Mouse (Mus musculus): ENCODE measurements around the gene Sephs2. TPM values are rescaled to one million over a fixed set of nuclear protein-coding genes. Genes with fewer than 3 reads are reported as not detected.
A peak's percentile ranks its signal among the peaks of the same experiment; 100 is the strongest.

Gene Sephs2
- polyA plus RNA-seq, 1 experiment = 125 TPM

DNA sequence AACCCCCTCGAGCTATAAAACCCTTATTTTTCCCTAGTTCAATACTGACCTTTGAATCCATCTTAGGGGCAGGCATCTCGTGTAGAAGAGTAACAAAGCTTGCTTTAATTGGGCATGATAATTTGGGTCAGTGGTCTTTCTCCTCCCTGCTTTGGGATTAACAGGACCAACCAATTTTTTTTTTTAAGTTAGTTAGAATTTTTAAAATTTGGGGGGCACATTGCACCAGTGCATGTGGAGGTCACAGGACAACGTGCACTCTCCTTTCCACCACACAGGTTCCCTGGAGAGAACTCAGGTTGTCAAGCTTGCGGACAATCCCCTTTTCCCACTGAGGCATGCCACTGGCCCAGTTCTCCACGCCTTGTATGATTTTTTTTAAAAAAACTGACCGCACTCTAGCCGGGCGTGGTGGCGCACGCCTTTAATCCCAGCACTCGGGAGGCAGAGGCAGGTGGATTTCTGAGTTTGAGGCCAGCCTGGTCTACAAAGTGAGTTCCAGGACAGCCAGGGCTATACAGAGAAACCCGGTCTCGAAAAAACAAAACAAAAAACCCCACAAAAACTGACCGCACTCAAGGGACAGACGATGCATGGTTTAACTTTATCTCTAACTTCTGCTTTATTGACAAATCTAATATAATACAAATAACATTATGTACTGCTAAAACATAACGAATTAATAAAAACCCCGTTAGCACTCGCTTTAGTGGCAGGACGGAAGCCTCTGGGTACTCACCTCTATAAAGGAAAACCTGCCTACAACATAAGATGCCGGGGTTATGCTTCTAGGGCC, 41.8 kb downstream of the Sephs2 start:
- H3K4me3 ChIP-seq (ENCODE audit: insufficient read depth, low read depth, low read length) = peak overlapping the region; percentile 97
- peak overlapping the region; percentile 80 for H3K27ac ChIP-seq (replicated peaks; ENCODE audit: low read depth, low read length)
- peaks cover 2% of the 10 kb centered on the region; the same call in 1 of the 2 replicates for H3K4me1 ChIP-seq (ENCODE audit: control insufficient read depth, insufficient read depth, insufficient read length, low read length)

DNA sequence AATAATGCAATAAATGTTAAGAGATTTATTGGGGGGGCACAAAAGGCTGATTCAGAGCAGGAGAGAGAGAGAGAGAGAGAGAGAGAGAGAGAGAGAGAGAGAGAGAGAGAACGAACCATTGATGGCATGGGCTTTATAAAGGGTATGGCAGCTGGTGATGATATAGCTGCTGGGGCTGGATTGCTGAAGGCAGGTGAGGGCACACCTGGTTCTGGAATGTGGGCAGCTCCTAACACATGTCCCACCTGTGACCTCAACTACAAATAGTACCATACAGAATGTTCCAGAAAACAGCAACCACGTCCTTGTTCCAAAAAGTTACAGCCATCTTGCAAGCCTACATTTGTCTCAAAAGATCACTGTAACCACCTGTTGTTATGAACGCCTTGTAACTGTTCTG, 42.5 kb downstream of the Sephs2 start:
- Histone ChIP-seq H3K4me3 (ENCODE audit: insufficient read depth, low read depth, low read length) (no peak overlapping the region), H3K4me1 (ENCODE audit: control insufficient read depth, insufficient read depth, insufficient read length, low read length) (peaks cover 2% of the 10 kb centered on the region; the same call in 1 of the 2 replicates), H3K27ac (replicated peaks; ENCODE audit: low read depth, low read length) (no peak overlapping the region)

DNA sequence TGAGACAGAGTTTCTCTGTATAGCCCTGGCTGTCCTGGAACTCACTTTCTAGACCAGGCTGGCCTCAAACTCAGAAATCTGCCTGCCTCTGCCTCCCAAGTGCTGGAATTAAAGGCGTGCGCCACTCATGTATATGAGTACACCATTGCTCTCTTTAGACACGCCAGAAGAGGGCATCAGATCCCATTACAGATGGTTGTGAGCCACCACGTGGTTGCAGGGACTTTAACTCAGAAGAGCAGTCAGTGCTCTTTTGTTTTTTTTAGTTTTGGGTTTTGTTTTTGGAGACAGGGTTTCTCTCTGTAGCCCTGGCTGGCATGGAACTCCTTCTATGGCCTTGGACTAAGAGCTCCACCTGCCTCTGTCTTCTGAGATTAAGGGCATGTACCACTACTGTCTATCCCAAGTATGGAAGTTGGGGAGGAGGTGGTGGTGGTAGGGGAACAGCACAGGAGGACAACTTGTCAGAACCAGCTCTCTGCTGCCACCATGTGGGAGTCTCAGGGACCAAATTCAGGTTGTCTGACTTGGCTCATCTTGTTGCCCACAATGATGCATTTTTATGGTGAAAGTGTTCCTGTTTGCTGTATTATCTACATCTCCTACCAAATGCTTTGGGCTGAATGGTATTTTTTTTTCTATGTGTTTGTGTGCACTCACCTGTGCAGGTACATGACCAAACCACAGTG, 45.1 kb downstream of the Sephs2 start:
- H3K4me1 ChIP-seq (ENCODE audit: control insufficient read depth, insufficient read depth, insufficient read length, low read length) = peaks cover 2% of the 10 kb centered on the region; the same call in 1 of the 2 replicates
- no peak overlapping the region for H3K27ac ChIP-seq (replicated peaks; ENCODE audit: low read depth, low read length)
- no peak overlapping the region for H3K4me3 ChIP-seq (ENCODE audit: insufficient read depth, low read depth, low read length)

DNA sequence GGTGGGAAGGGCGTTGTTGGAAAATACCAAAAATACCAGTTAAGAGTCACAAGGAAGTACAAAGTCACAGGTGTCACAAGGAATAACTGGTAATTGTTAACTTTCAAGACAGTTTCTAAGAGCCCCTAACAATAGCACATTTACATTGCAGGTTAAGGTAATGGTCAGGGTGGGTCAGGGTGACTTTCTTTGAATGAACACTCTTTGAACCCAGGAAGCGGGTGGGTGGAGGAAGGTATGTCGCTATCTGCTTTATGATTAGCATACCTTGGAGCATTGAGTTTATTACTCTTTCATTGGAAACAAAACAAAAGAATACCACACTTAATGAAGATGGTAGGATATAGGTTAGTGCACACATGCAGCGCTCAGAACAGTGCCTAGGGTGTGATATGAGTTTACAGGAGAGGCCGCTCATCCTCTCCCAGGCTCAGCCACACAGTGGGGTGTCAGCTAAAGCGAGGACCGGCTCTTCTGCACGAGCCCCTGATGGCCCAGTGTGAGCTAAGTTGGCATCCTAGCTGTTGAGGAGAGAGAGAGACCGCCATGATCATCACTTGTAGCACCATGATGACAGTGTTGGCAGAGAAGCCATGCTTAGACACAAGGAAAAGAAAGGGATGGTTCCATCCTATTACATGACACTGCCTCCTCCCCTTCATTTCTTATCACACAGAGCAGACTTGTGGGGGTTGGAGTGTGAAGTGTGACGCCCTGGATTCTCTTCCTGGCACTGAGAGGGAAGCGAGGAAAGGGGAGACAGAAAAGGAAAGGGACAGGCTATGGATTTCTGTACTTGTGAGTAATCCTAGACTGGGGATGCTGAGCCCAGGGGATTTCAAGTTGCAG, 48.5 kb downstream of the Sephs2 start:
- Histone ChIP-seq H3K27ac (replicated peaks; ENCODE audit: low read depth, low read length) (no peak overlapping the region), H3K4me3 (ENCODE audit: insufficient read depth, low read depth, low read length) (no peak overlapping the region), H3K4me1 (ENCODE audit: control insufficient read depth, insufficient read depth, insufficient read length, low read length) (no peaks in the 10 kb centered on the region)

DNA sequence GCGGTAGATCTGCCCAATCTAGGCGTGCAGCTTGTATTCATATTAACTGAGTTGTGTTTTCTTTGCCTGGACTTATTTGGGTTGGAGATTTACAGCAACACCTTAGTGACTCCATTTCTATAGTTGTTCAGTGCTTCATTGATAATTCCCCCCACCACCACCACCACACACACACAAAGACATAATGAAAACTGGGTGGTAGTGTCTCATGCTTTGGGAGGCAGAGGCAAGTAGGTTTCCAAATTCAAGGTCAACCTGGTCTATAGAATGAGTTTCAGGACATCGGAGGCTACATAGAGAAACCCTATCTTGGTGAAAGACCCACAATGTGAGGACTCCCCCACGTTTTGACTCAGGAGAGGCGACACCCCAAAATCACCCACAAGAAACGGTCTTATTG, 49.2 kb downstream of the Sephs2 start:
- Histone ChIP-seq H3K27ac (replicated peaks; ENCODE audit: low read depth, low read length) (no peak overlapping the region), H3K4me1 (ENCODE audit: control insufficient read depth, insufficient read depth, insufficient read length, low read length) (no peaks in the 10 kb centered on the region), H3K4me3 (ENCODE audit: insufficient read depth, low read depth, low read length) (no peak overlapping the region)

DNA sequence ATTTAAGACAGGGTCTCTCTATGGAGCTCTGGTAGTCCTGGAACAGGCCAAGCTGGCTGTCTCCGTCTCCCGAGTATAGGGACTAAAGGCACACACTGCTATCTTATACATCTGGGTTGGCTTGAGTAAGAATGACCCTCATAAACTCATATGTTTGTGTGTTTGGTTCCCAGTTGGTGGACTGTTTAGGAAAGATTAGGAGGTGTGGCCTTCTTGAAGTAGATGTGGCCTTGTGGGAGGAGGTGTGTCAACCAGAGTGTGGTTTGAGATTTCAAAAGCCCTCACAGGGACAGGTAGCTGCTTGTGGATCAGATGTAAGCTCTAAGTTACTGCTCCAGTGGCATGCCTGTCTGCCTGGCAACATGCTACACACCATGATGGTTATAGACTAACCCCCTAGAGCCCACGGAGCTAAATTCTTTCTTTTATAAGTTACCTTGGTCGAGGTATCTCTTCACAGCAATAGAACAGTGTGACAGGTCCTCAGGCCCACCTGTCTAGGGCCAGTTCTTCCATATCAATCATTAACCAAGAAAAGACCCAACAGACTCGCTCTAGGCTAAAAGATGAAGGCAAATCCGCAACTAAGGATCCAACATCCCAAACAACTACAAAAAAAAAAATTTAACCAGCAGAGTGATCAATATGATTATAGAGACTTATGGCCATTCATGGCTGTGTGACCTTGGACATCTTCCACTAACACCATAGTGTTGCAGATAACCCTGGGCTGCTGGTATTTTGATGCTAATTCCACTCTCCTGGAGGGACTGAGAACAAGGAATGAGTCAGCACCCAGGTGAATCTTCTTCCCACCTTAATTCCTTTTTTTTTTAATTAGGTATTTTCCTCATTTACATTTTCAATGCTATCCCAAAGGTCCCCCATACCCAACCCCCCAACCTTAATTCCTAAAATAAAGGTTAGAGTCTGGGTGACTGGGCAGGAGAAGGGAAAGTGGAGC, 50.1 kb downstream of the Sephs2 start:
- Histone ChIP-seq H3K4me1 (ENCODE audit: control insufficient read depth, insufficient read depth, insufficient read length, low read length) (no peaks in the 10 kb centered on the region), H3K27ac (replicated peaks; ENCODE audit: low read depth, low read length) (no peak overlapping the region), H3K4me3 (ENCODE audit: insufficient read depth, low read depth, low read length) (no peak overlapping the region)

DNA sequence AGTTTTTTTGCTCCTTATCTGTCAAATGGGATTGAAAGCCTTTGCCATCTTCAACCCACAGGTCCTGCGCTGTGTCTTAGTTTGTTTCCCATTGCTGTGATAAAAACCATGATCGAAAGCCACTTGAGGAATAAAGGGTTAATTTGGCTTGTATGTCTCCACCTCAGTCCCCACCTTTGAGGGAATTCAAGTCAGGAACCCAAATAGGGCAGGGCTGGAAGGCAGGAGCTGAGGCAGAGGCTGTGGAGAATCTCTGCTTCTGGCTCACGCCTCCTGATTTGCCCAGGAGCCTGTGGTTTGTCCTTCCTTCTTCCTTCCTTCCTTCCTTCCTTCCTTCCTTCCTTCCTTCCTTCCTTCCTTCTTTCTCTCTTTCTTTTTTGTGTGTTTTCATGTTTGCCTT, 50.7 kb downstream of the Sephs2 start:
- H3K4me3 ChIP-seq (ENCODE audit: insufficient read depth, low read depth, low read length) = no peak overlapping the region
- no peak overlapping the region for H3K27ac ChIP-seq (replicated peaks; ENCODE audit: low read depth, low read length)
- H3K4me1 ChIP-seq (ENCODE audit: control insufficient read depth, insufficient read depth, insufficient read length, low read length) = no peaks in the 10 kb centered on the region

Other genes starting within 250 kb of the Sephs2 start
- gene Maz, start 247.0 kb downstream of the Sephs2 start, polyA plus RNA-seq (2012; ENCODE audit: insufficient read depth, insufficient read length, missing spikeins) = 23.3 and 33.6 TPM in 2 replicates
- not detected in 2 replicates for gene Kif22, start 231.6 kb downstream of the Sephs2 start, polyA plus RNA-seq (2012; ENCODE audit: insufficient read depth, insufficient read length, missing spikeins)
- gene Zg16, start 186.7 kb downstream of the Sephs2 start, polyA plus RNA-seq (2012; ENCODE audit: insufficient read depth, insufficient read length, missing spikeins) = not detected in 2 replicates
- gene AI467606, start 182.7 kb downstream of the Sephs2 start, polyA plus RNA-seq (2012; ENCODE audit: insufficient read depth, insufficient read length, missing spikeins) = 0.96 and 1.8 TPM in 2 replicates
- gene Qprt, start 151.8 kb downstream of the Sephs2 start, polyA plus RNA-seq (2012; ENCODE audit: insufficient read depth, insufficient read length, missing spikeins) = 0.75 and 1.5 TPM in 2 replicates
- 0.44 TPM in 1 of 2 replicates, not detected in the other for gene Spn, start 136.2 kb downstream of the Sephs2 start, polyA plus RNA-seq (2012; ENCODE audit: insufficient read depth, insufficient read length, missing spikeins)
- gene Cd2bp2, start 78.0 kb downstream of the Sephs2 start, polyA plus RNA-seq (2012; ENCODE audit: insufficient read depth, insufficient read length, missing spikeins) = 15.3 and 17.4 TPM in 2 replicates
- gene Tbc1d10b, start 65.6 kb downstream of the Sephs2 start, polyA plus RNA-seq (2012; ENCODE audit: insufficient read depth, insufficient read length, missing spikeins) = 9.8 and 12.8 TPM in 2 replicates
- 335 and 418 TPM in 2 replicates for gene Mylpf, start 65.2 kb downstream of the Sephs2 start, polyA plus RNA-seq (2012; ENCODE audit: insufficient read depth, insufficient read length, missing spikeins)
- 3.3 and 3.4 TPM in 2 replicates for gene Zfp553, start 41.0 kb downstream of the Sephs2 start, polyA plus RNA-seq (2012; ENCODE audit: insufficient read depth, insufficient read length, missing spikeins)
- 10.9 and 19.3 TPM in 2 replicates for gene Sept1, start 40.9 kb downstream of the Sephs2 start, polyA plus RNA-seq (2012; ENCODE audit: insufficient read depth, insufficient read length, missing spikeins)
- 7.1 and 14.4 TPM in 2 replicates for gene Zfp771, start 29.8 kb downstream of the Sephs2 start, polyA plus RNA-seq (2012; ENCODE audit: insufficient read depth, insufficient read length, missing spikeins)
- 38.1 and 41.3 TPM in 2 replicates for gene Dctpp1, start 13.3 kb downstream of the Sephs2 start, polyA plus RNA-seq (2012; ENCODE audit: insufficient read depth, insufficient read length, missing spikeins)
- 1.1 and 2.3 TPM in 2 replicates for gene Itgal, start 22.2 kb upstream of the Sephs2 start, polyA plus RNA-seq (2012; ENCODE audit: insufficient read depth, insufficient read length, missing spikeins)
- 26.6 and 27.5 TPM in 2 replicates for gene Zfp768, start 71.5 kb upstream of the Sephs2 start, polyA plus RNA-seq (2012; ENCODE audit: insufficient read depth, insufficient read length, missing spikeins)
- gene Zfp747, start 102.0 kb upstream of the Sephs2 start, polyA plus RNA-seq (2012; ENCODE audit: insufficient read depth, insufficient read length, missing spikeins) = 1.5 and 1.8 TPM in 2 replicates
- 1.0 and 1.4 TPM in 2 replicates for gene 9130019O22Rik, start 113.1 kb upstream of the Sephs2 start, polyA plus RNA-seq (2012; ENCODE audit: insufficient read depth, insufficient read length, missing spikeins)
- gene E430018J23Rik, start 119.6 kb upstream of the Sephs2 start, polyA plus RNA-seq (2012; ENCODE audit: insufficient read depth, insufficient read length, missing spikeins) = 3.4 and 3.6 TPM in 2 replicates
- 1.6 and 2.6 TPM in 2 replicates for gene Zfp764, start 132.8 kb upstream of the Sephs2 start, polyA plus RNA-seq (2012; ENCODE audit: insufficient read depth, insufficient read length, missing spikeins)
- gene Zfp688, start 148.0 kb upstream of the Sephs2 start, polyA plus RNA-seq (2012; ENCODE audit: insufficient read depth, insufficient read length, missing spikeins) = 4.1 and 6.6 TPM in 2 replicates
- 0.40 and 1.3 TPM in 2 replicates for gene Zfp689, start 175.1 kb upstream of the Sephs2 start, polyA plus RNA-seq (2012; ENCODE audit: insufficient read depth, insufficient read length, missing spikeins)
- 26.0 and 27.1 TPM in 2 replicates for gene Prr14, start 185.6 kb upstream of the Sephs2 start, polyA plus RNA-seq (2012; ENCODE audit: insufficient read depth, insufficient read length, missing spikeins)
- 16.5 and 18.2 TPM in 2 replicates for gene Fbrs, start 205.1 kb upstream of the Sephs2 start, polyA plus RNA-seq (2012; ENCODE audit: insufficient read depth, insufficient read length, missing spikeins)
- gene Srcap, start 237.9 kb upstream of the Sephs2 start, polyA plus RNA-seq (2012; ENCODE audit: insufficient read depth, insufficient read length, missing spikeins) = 21.6 and 24.7 TPM in 2 replicates
- 0.28 and 3.4 TPM in 2 replicates for gene Gm42715, start 245.5 kb upstream of the Sephs2 start, polyA plus RNA-seq (2012; ENCODE audit: insufficient read depth, insufficient read length, missing spikeins)

Data from brown adipose tissue, adult 24 weeks (tissue).